Mouse (Mus musculus) CH12.LX (cell line): ENCODE data around the gene Plekha7. TPM values are rescaled to one million over a fixed set of nuclear protein-coding genes. Genes with fewer than 3 reads are reported as not detected.

Source experiments
- DNase-seq: peaks from one replicate; pipeline ENCODE4 v3.0.0-alpha.2; 2013; ENCODE audit errors: extremely low read depth
- H3K27ac ChIP-seq: 2 replicates; pipeline ENCODE4 v1.5.1; 2012; ENCODE audit warnings: low read depth, mild to moderate bottlenecking, control low read depth, moderate library complexity; ENCODE audit not compliant: insufficient read depth
- H3K27me3 ChIP-seq: replicated peaks from 2 replicates; pipeline ENCODE3; 2012; ENCODE audit warnings: inconsistent platforms
- H3K36me3 ChIP-seq, 2 experiments: replicated peaks in 1 of 2; 2 replicates each; pipeline versions ENCODE3 to v1.6.1; 2012; ENCODE audit warnings: inconsistent platforms in 1 of 2, low read length in 1 of 2, mild to moderate bottlenecking in 1 of 2, mixed read lengths in 1 of 2, moderate library complexity in 1 of 2; ENCODE audit not compliant: control insufficient read depth in 1 of 2, insufficient read depth in 1 of 2
- H3K4me1 ChIP-seq, 2 experiments: 2 replicates each; pipeline ENCODE4 v1.6.1; 2012; ENCODE audit warnings: inconsistent platforms in 1 of 2, moderate library complexity in 1 of 2; ENCODE audit not compliant: insufficient read depth in 2 of 2, control insufficient read depth in 1 of 2
- H3K4me2 ChIP-seq: 2 replicates; pipeline ENCODE4 v1.6.1; 2012; ENCODE audit warnings: low read depth, mild to moderate bottlenecking, control low read depth; ENCODE audit not compliant: poor library complexity, insufficient read depth, severe bottlenecking
- H3K4me3 ChIP-seq, 3 experiments: fragments of 150-350 bp in 1 of 3; sonication (generic) in 1 of 3; replicated peaks in 1 of 3; 2 replicates each; pipeline versions ENCODE3 to v1.5.1; 2011 to 2012; ENCODE audit warnings: low read depth in 2 of 3, low read length in 2 of 3, mild to moderate bottlenecking in 2 of 3, moderate library complexity in 2 of 3, control low read depth in 1 of 3, improper control_type of control experiment in 1 of 3, inconsistent platforms in 1 of 3, mixed read lengths in 1 of 3; ENCODE audit not compliant: poor library complexity in 1 of 3
- H3K79me2 ChIP-seq: replicated peaks from 2 replicates; pipeline ENCODE4 v1.6.1; 2012; ENCODE audit warnings: mild to moderate bottlenecking, moderate library complexity; ENCODE audit not compliant: control insufficient read depth, poor library complexity, insufficient read depth, severe bottlenecking; ENCODE audit errors: extremely low read depth
- H3K9ac ChIP-seq: 2 replicates; pipeline ENCODE4 v1.6.1; 2012; ENCODE audit warnings: low read depth, mild to moderate bottlenecking, control low read depth, moderate library complexity; ENCODE audit not compliant: insufficient read depth
- H3K9me3 ChIP-seq: replicated peaks from 2 replicates; pipeline ENCODE3; 2012; ENCODE audit warnings: low read length, inconsistent platforms, mixed read lengths
- CHD1 ChIP-seq: IDR thresholded peaks from 2 replicates; pipeline ENCODE4 v1.6.1; 2012; ENCODE audit warnings: low read depth, low read length, improper control_type of control experiment, inconsistent platforms
- CTCF ChIP-seq, 2 experiments: IDR thresholded peaks in 1 of 2; conservative IDR thresholded peaks in 1 of 2; 2 replicates each; pipeline ENCODE4 v1.5.1; 2011 to 2012; ENCODE audit warnings: low read depth in 2 of 2, low read length in 2 of 2, improper control_type of control experiment in 1 of 2, inconsistent platforms in 1 of 2, mild to moderate bottlenecking in 1 of 2, moderate library complexity in 1 of 2
- ELF1 ChIP-seq: IDR thresholded peaks from 2 replicates; pipeline ENCODE4 v1.6.1; 2014; ENCODE audit warnings: low read depth, mild to moderate bottlenecking, inconsistent platforms, low read length, improper control_type of control experiment
- EP300 ChIP-seq: IDR thresholded peaks from 2 replicates; pipeline ENCODE4 v1.6.1; 2011; ENCODE audit warnings: low read length, improper control_type of control experiment
- ETS1 ChIP-seq: conservative IDR thresholded peaks from 2 replicates; pipeline ENCODE4 v1.6.1; 2012; ENCODE audit warnings: low read depth, mild to moderate bottlenecking, inconsistent platforms, low read length, improper control_type of control experiment, moderate library complexity
- GABPA ChIP-seq: IDR thresholded peaks from 2 replicates; pipeline ENCODE4 v1.6.1; 2012; ENCODE audit warnings: low read depth, low read length, improper control_type of control experiment, inconsistent platforms; ENCODE audit not compliant: insufficient replicate concordance
- HCFC1 ChIP-seq: IDR thresholded peaks from 2 replicates; pipeline ENCODE4 v1.6.1; 2012; ENCODE audit warnings: low read depth, mild to moderate bottlenecking, inconsistent platforms, low read length, improper control_type of control experiment
- IRF4 ChIP-seq: IDR thresholded peaks from 2 replicates; pipeline ENCODE4 v1.6.1; 2014; ENCODE audit warnings: low read depth, mild to moderate bottlenecking, inconsistent platforms, low read length, improper control_type of control experiment
- KAT2A ChIP-seq: IDR thresholded peaks from 2 replicates; pipeline ENCODE4 v1.6.1; 2012; ENCODE audit warnings: low read length, improper control_type of control experiment, inconsistent platforms; ENCODE audit not compliant: insufficient replicate concordance
- MAFK ChIP-seq: IDR thresholded peaks from 2 replicates; pipeline ENCODE4 v1.6.1; 2011; ENCODE audit warnings: low read length, improper control_type of control experiment; ENCODE audit not compliant: insufficient replicate concordance
- MAZ ChIP-seq: IDR thresholded peaks from 2 replicates; pipeline ENCODE4 v1.6.1; 2012; ENCODE audit warnings: low read depth, mild to moderate bottlenecking, inconsistent platforms, low read length, improper control_type of control experiment, moderate library complexity
- MEF2A ChIP-seq: IDR thresholded peaks from 2 replicates; pipeline ENCODE4 v1.6.1; 2014; ENCODE audit warnings: low read depth, mild to moderate bottlenecking, inconsistent platforms, low read length, improper control_type of control experiment, borderline replicate concordance
- MXI1 ChIP-seq: IDR thresholded peaks from 2 replicates; pipeline ENCODE4 v1.6.1; 2011; ENCODE audit warnings: mild to moderate bottlenecking, low read depth, low read length, improper control_type of control experiment
- NELFE ChIP-seq: IDR thresholded peaks from 2 replicates; pipeline ENCODE4 v1.6.1; 2011; ENCODE audit warnings: low read depth, low read length, improper control_type of control experiment
- NRF1 ChIP-seq: IDR thresholded peaks from 2 replicates; pipeline ENCODE4 v1.6.1; 2014; ENCODE audit warnings: low read depth, mild to moderate bottlenecking, inconsistent platforms, low read length, improper control_type of control experiment, moderate library complexity
- PAX5 ChIP-seq: IDR thresholded peaks from 2 replicates; pipeline ENCODE4 v1.6.1; 2012; ENCODE audit warnings: low read length, inconsistent platforms, mixed read lengths
- POLR2A ChIP-seq: IDR thresholded peaks from 2 replicates; pipeline ENCODE4 v1.6.1; 2011; ENCODE audit warnings: low read depth, mild to moderate bottlenecking, improper control_type of control experiment, low read length
- POLR2AphosphoS2 ChIP-seq: IDR thresholded peaks from 2 replicates; pipeline ENCODE4 v1.6.1; 2011; ENCODE audit warnings: low read depth, low read length, improper control_type of control experiment
- RAD21 ChIP-seq: IDR thresholded peaks from 2 replicates; pipeline ENCODE4 v1.6.1; 2011; ENCODE audit warnings: low read depth, mild to moderate bottlenecking, low read length, improper control_type of control experiment, moderate library complexity
- RCOR1 ChIP-seq: conservative IDR thresholded peaks from 2 replicates; pipeline ENCODE4 v1.6.1; 2012; ENCODE audit warnings: low read depth, mild to moderate bottlenecking, inconsistent platforms, low read length, improper control_type of control experiment
- SMC3 ChIP-seq: IDR thresholded peaks from 2 replicates; pipeline ENCODE4 v1.6.1; 2011; ENCODE audit warnings: low read depth, low read length, improper control_type of control experiment
- TBP ChIP-seq: conservative IDR thresholded peaks from 2 replicates; pipeline ENCODE4 v1.6.1; 2011; ENCODE audit warnings: low read depth, low read length, improper control_type of control experiment
- TCF12 ChIP-seq: IDR thresholded peaks from 2 replicates; pipeline ENCODE4 v1.6.1; 2014; ENCODE audit warnings: low read depth, mild to moderate bottlenecking, inconsistent platforms, low read length, improper control_type of control experiment
- USF1 ChIP-seq: IDR thresholded peaks from 2 replicates; pipeline ENCODE4 v1.6.1; 2014; ENCODE audit warnings: low read depth, mild to moderate bottlenecking, inconsistent platforms, low read length, improper control_type of control experiment
- ZC3H11A ChIP-seq: IDR thresholded peaks from 2 replicates; pipeline ENCODE4 v1.6.1; 2012; ENCODE audit warnings: low read depth, mild to moderate bottlenecking, inconsistent platforms, low read length, improper control_type of control experiment
- ZKSCAN1 ChIP-seq: IDR thresholded peaks from 2 replicates; pipeline ENCODE4 v1.6.1; 2012; ENCODE audit warnings: low read depth, inconsistent platforms, low read length, improper control_type of control experiment, borderline replicate concordance
- ZMIZ1 ChIP-seq: IDR thresholded peaks from 2 replicates; pipeline ENCODE4 v1.6.1; 2012; ENCODE audit warnings: low read depth, mild to moderate bottlenecking, inconsistent platforms, low read length, improper control_type of control experiment
- ZNF384 ChIP-seq: IDR thresholded peaks from 2 replicates; pipeline ENCODE4 v1.6.1; 2012; ENCODE audit warnings: low read depth, low read length, improper control_type of control experiment, inconsistent platforms
- dilution Hi-C: fragments of 300-500 bp; cut with MboI; formaldehyde crosslinking; loops from 2 replicates; pipeline ENCODE4 v1.14.3; 2020; ENCODE audit warnings: low sequenced_read_pairs; ENCODE audit not compliant: extremely low pct_unique_long_range_greater_than_20kb, extremely low pct_ligation_motif_present
- in situ Hi-C: fragments of 300-500 bp; cut with MboI; formaldehyde crosslinking; loops from 3 replicates; pipeline ENCODE4 v1.14.3; 2019; ENCODE audit warnings: low sequenced_read_pairs, low pct_ligation_motif_present, low pct_unique_long_range_greater_than_20kb, mixed read lengths
- polyA plus RNA-seq: library from polyadenylated mRNA; unstranded; fragments of >175 nt; gene quantifications from 2 replicates; pipeline ENCODE4 v1.2.1, GENCODE M21; 2012; ENCODE audit warnings: low read depth; ENCODE audit not compliant: insufficient read length
- total RNA-seq, 2 experiments: library from RNA; depleted of rRNA; stranded (reverse); fragments of 300-350 nt in 1 of 2; fragments of >200 nt in 1 of 2; gene quantifications; 2 replicates each; pipeline ENCODE4 v1.2.3; 2012 to 2014

Plekha7 gene
- total and polyA plus RNA-seq, 3 experiments: 0.59 to 1.5 (median 1.0) TPM

DNA sequence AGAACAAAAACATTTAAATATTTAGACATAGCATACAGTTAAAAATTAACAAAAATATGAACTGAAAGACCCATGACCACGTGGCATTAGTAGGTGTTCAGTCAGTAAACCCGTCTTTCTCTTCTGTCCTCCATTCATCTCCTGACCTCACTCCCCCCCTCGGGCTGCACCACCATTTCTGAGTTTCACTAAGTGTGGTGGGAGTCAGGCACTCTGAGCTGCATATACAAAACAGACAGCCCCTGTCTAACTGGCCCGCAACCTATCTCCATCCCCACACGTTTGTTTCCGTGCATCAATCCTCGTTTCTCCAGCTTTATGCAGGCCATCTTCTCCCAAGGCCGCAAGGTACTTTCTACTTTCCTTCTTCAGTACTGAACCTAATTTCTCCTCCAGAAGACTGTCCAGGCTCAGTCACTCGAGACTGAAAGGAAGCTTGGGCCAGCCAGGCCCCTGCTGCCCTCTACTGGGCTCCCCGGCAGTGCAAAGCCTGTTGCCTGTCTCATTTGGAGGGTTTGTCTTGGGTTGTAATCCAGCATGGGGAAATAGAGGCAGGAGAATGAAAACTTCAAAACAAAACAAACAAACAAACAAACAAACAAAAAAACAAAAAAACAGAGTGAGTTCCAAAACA is 15.3 kb upstream of the Plekha7 start:
- Histone ChIP-seq H3K4me2 (peak overlapping the region; percentile 23), H3K9me3 (no peaks in the 10 kb centered on the region), H3K36me3 (peaks cover 0 to 1% of the 10 kb centered on the region in 2 experiments), H3K27me3 (no peaks in the 10 kb centered on the region), H3K4me3 (no peak overlapping the region), H3K27ac (no peak overlapping the region), H3K9ac (no peak overlapping the region), H3K79me2 (no peaks in the 10 kb centered on the region), H3K4me1 (peaks cover 0 to 8% of the 10 kb centered on the region in 2 experiments; a peak in 2 of 4 replicates)
- TF ChIP-seq RAD21: peak; percentile 81
- TF ChIP-seq ELF1: 0 out of 2 replicates have a peak, but pooled peaks have one; percentile 10
- TF ChIP-seq MAFK: no peak
- TF ChIP-seq IRF4: no peak
- peak; percentile 40; the same call in 1 of the 2 replicates for TF ChIP-seq MXI1
- peak; percentile 86 for TF ChIP-seq SMC3
- TF ChIP-seq CTCF (conservative IDR thresholded peaks at IDR 0.05 in 1 of 2, IDR thresholded peaks at IDR 0.05 in 1 of 2; ENCODE audit: low read depth in 2 of 2, low read length in 2 of 2): peak in 1 of 2 experiments; percentile 94; a peak in 2 of 4 replicates
- TF ChIP-seq ZC3H11A: peak; percentile 16; the same call in 1 of the 2 replicates
- TF ChIP-seq NRF1: no peak
- DNase-seq: peak; percentile 60
- dilution Hi-C loops: no loop called here
- in situ Hi-C loops: no loop called here

- H3K79me2 ChIP-seq: no peaks in the 10 kb centered on the region
- dilution Hi-C loops: no loop called here
- H3K36me3 ChIP-seq: no peaks in the 10 kb centered on the region
- H3K4me2 ChIP-seq: peak overlapping the region; percentile 93
- H3K4me3 ChIP-seq: no peak overlapping the region
- peaks cover 38% of the 10 kb centered on the region for H3K27me3 ChIP-seq
- H3K9me3 ChIP-seq: no peaks in the 10 kb centered on the region
- H3K27ac ChIP-seq: no peak overlapping the region
- H3K4me1 ChIP-seq: peaks cover 0 to 17% of the 10 kb centered on the region in 2 experiments; a peak in 1 of 4 replicates
- no peak for TF ChIP-seq KAT2A
- TF ChIP-seq SMC3: no peak
- TF ChIP-seq ZC3H11A: no peak
- no peak for TF ChIP-seq ZMIZ1
- TF ChIP-seq RAD21: no peak
- TF ChIP-seq PAX5: no peak
- no peak for TF ChIP-seq RCOR1
- no peak for TF ChIP-seq USF1
- no peak for TF ChIP-seq CHD1
- TF ChIP-seq MEF2A: no peak
- no peak for TF ChIP-seq MAZ
- 0 out of 2 replicates have a peak, but pooled peaks have one; percentile 5 for TF ChIP-seq TBP
- TF ChIP-seq POLR2A: peak; percentile 42
- TF ChIP-seq ZNF384: no peak
- no peak for TF ChIP-seq GABPA
- TF ChIP-seq NELFE: no peak
- no peak for TF ChIP-seq EP300
- TF ChIP-seq MAFK: no peak
- no peak for TF ChIP-seq ZKSCAN1
- peak; percentile 45; the same call in 1 of the 2 replicates for TF ChIP-seq MXI1
- no peak for TF ChIP-seq POLR2AphosphoS2
- TF ChIP-seq IRF4: no peak
- TF ChIP-seq ELF1: peak; percentile 52; the same call in 1 of the 2 replicates
- TF ChIP-seq NRF1: no peak
- TF ChIP-seq HCFC1: no peak
- TF ChIP-seq ETS1: no peak
- no peak for TF ChIP-seq TCF12
- DNase-seq: no peak
- no peak overlapping the region for H3K9ac ChIP-seq
- in situ Hi-C loops: loop anchor here (10.0 kb wide), 1 partner anchor 55 kb away; no protein-coding TSS in a partner anchor
Observed at GRCm38 (mm10) chr7:116309456-116309855, 1.3 kb upstream of the Plekha7 start.
